Mouse (Mus musculus) MEL-GATA-1-ER (cell line): ENCODE results near the gene Cnn3.

Experiments
- DNase-seq: peaks from one replicate; pipeline ENCODE4 v3.0.0-alpha.2; 2012; ENCODE audit warnings: low read depth; ENCODE audit errors: extremely low read depth

The Cnn3 gene

GRCm38 (mm10) chr3:121425861-121426620 lies at the start of gene Cnn3:
Gene Cnn3, plus strand, starts transcription at chr3:121426497.
- no peak for DNase-seq

GRCm38 (mm10) chr3:121378708-121379612 lies 47.3 kb upstream of the Cnn3 start:
- no peak for DNase-seq

- no peak for DNase-seq
Measured at GRCm38 (mm10) chr3:121379699-121380098, 46.6 kb upstream of the Cnn3 start.

- DNase-seq, result no peak
Measured at GRCm38 (mm10) chr3:121387471-121388009, 38.8 kb upstream of the Cnn3 start.

- no peak for DNase-seq
Measured at GRCm38 (mm10) chr3:121389366-121389765, 36.9 kb upstream of the Cnn3 start.

- DNase-seq, result no peak
Measured at GRCm38 (mm10) chr3:121389860-121390530, 36.3 kb upstream of the Cnn3 start.

- DNase-seq, result no peak
Measured at GRCm38 (mm10) chr3:121390724-121391123, 35.6 kb upstream of the Cnn3 start.

- no peak for DNase-seq
Measured at GRCm38 (mm10) chr3:121395588-121396295, 30.6 kb upstream of the Cnn3 start.

- no peak for DNase-seq
Measured at GRCm38 (mm10) chr3:121396561-121396960, 29.7 kb upstream of the Cnn3 start.

GRCm38 (mm10) chr3:121397007-121397406 lies 29.3 kb upstream of the Cnn3 start:
- no peak for DNase-seq

- no peak for DNase-seq
Measured at GRCm38 (mm10) chr3:121401384-121401783, 24.9 kb upstream of the Cnn3 start.

- no peak for DNase-seq
Measured at GRCm38 (mm10) chr3:121402096-121402495, 24.2 kb upstream of the Cnn3 start.

- DNase-seq, result no peak
Measured at GRCm38 (mm10) chr3:121403449-121403848, 22.8 kb upstream of the Cnn3 start.

GRCm38 (mm10) chr3:121405101-121405500 lies 21.2 kb upstream of the Cnn3 start:
- DNase-seq, result no peak

- no peak for DNase-seq
Measured at GRCm38 (mm10) chr3:121407417-121407816, 18.9 kb upstream of the Cnn3 start.

GRCm38 (mm10) chr3:121408386-121408785 lies 17.9 kb upstream of the Cnn3 start:
- DNase-seq, result no peak

- DNase-seq, result no peak
Measured at GRCm38 (mm10) chr3:121411450-121411849, 14.8 kb upstream of the Cnn3 start.

- no peak for DNase-seq
Measured at GRCm38 (mm10) chr3:121416171-121417154, 9.8 kb upstream of the Cnn3 start.

- no peak for DNase-seq
Measured at GRCm38 (mm10) chr3:121417379-121418250, 8.7 kb upstream of the Cnn3 start.
